Mouse (Mus musculus): ENCODE data around the gene Usp18. TPM values are rescaled to one million over a fixed set of nuclear protein-coding genes. Genes with fewer than 3 reads are reported as not detected.
A peak's percentile ranks its signal among the peaks of the same experiment; 100 is the strongest.

Gene Usp18
- 7.8 and 8.8 TPM in 2 replicates for polyA plus RNA-seq (2015; fragmentation: Nextera tagmentation; extraction: Ambion mirVana)

DNA sequence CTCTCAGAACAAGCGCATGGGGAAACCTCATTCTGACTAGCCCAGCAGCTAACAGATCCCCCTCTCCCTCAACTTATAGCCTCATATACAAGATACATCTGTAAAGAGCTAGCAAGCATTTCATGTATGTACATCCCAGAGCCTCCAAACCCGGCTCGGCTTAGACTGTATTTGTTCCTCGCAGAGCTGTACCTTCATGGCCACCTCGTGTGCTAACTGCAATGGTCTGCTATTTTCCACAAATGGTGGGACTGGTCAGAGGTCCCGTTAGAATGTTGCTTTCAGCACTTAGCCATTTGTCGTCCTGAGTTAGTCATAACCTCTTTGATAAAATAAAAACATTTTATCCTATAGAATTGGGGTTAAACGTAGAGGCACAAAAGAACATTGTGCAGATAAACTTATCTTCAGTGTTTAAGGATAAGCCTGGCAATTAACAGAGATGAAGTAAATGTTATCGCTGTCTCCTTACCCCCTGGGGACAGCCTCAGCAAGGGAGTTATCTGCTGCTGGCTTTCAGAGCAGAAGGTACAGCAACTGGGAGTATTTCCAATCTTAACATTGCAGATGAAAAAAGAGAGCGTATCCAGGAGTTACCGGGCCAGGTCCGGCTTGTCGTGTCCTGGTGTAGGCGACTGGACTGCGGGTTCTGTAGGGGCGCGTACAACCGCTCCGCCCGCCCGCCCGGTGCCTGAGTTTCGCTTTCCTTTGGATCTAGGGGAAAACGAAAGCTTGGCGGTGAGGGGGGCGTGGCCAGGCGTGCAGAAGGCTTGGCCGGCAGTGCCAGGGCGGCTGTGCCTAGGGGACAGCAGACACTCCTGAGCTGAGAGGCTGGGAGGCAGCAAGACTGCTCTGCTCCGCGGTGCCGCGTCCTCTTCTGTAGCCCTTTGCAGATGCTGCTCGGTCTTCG, at the start of gene Usp18:
Gene Usp18 (plus strand): TSS at position 780 of the 910 bp plus-strand sequence.
- Histone ChIP-seq H3K4me1 (ENCODE audit: control insufficient read depth, low read depth, low read length) (peaks cover 12% of the 10 kb centered on the region), H3K27me3 (ENCODE audit: control insufficient read depth, insufficient read depth, low read depth, low read length) (no peaks in the 10 kb centered on the region), H3K36me3 (ENCODE audit: control insufficient read depth, insufficient read depth) (no peaks in the 10 kb centered on the region), H3K4me3 (ENCODE audit: low read depth, low read length) (peak within 1 kb of the TSS; percentile 83), H3K9ac (ENCODE audit: low read depth, low read length) (peak within 1 kb of the TSS; percentile 73), H3K9me3 (replicated peaks; ENCODE audit: control insufficient read depth, low read length) (no peaks in the 10 kb centered on the region), H3K27ac (ENCODE audit: low read length) (peak within 1 kb of the TSS; percentile 84), H3K4me2 (ENCODE audit: low read depth, low read length) (peak within 1 kb of the TSS; percentile 82)
- peak; percentile 88 for ATAC-seq (ENCODE audit: low read depth)
- WGBS (ENCODE audit: insufficient replicate concordance), result 3% methylated on average over 35 of the region's 35 CpGs

DNA sequence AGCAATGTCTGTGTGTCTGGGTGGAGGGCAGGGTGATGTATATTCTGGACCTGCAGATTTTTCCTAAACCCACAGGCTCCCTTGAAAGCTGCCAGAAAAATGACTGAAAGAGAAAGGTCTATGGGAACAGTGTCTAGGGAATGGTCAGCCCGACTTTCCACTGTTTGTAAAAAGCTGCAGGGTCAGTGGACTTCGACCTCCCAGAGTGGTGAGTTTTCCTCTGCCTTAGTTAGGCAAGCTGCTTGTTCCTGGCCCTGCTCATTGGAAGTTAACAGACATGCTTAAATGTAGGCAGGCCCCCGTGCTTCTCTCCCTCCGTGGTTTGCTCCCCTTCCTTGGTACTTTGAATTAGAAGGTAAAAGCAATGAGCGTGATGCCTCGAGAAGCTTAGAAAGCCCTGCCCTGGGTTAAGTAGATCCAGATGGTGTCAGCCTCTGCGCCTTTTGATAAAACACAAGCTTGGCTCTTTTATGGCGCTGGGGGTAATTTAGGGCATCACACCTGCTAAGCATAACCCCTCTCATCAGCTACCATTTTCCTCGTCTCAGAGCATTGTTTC, 47.8 kb upstream of the Usp18 start:
- no peak overlapping the region for H3K4me2 ChIP-seq (ENCODE audit: low read depth, low read length)
- no peak overlapping the region for H3K9ac ChIP-seq (ENCODE audit: low read depth, low read length)
- WGBS (ENCODE audit: insufficient replicate concordance), result 55% methylated on average over 9 of the region's 9 CpGs
- peak overlapping the region; percentile 73 for H3K27ac ChIP-seq (ENCODE audit: low read length)
- no peak overlapping the region for H3K4me3 ChIP-seq (ENCODE audit: low read depth, low read length)
- H3K27me3 ChIP-seq (ENCODE audit: control insufficient read depth, insufficient read depth, low read depth, low read length), result no peaks in the 10 kb centered on the region
- no peaks in the 10 kb centered on the region for H3K9me3 ChIP-seq (replicated peaks; ENCODE audit: control insufficient read depth, low read length)
- H3K36me3 ChIP-seq (ENCODE audit: control insufficient read depth, insufficient read depth), result 0 out of 2 replicates have a peak, but pooled peaks cover 4% of the 10 kb centered on the region
- H3K4me1 ChIP-seq (ENCODE audit: control insufficient read depth, low read depth, low read length), result no peaks in the 10 kb centered on the region; the same call in 1 of the 2 replicates
- ATAC-seq (ENCODE audit: low read depth), result peak; percentile 78

DNA sequence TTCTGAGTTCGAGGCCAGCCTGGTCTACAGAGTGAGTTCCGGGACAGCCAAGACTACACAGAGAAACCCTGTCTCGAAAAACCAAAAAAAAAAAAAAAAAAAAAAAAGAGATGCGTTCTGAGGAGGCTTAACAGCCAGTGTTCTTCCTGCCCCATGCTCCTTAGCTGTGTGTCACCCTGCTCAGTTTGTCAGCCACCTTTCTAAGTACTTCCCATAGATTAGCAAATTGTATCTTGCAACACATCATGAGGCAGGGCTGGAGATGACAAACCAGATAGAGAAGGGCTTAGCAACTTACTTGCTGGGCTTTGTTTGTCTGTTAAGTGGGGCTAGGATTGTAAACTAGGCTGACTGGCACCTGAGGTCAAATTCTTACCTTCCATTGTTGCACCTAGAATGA, 45.2 kb upstream of the Usp18 start:
- Histone ChIP-seq H3K27me3 (ENCODE audit: control insufficient read depth, insufficient read depth, low read depth, low read length) (no peaks in the 10 kb centered on the region), H3K27ac (ENCODE audit: low read length) (no peak overlapping the region), H3K4me1 (ENCODE audit: control insufficient read depth, low read depth, low read length) (no peaks in the 10 kb centered on the region; the same call in 1 of the 2 replicates), H3K9me3 (replicated peaks; ENCODE audit: control insufficient read depth, low read length) (no peaks in the 10 kb centered on the region), H3K9ac (ENCODE audit: low read depth, low read length) (no peak overlapping the region), H3K36me3 (ENCODE audit: control insufficient read depth, insufficient read depth) (no peaks in the 10 kb centered on the region), H3K4me3 (ENCODE audit: low read depth, low read length) (no peak overlapping the region), H3K4me2 (ENCODE audit: low read depth, low read length) (no peak overlapping the region)
- 47% methylated on average over 4 of the region's 4 CpGs for WGBS (ENCODE audit: insufficient replicate concordance)
- ATAC-seq (ENCODE audit: low read depth), result no peak

DNA sequence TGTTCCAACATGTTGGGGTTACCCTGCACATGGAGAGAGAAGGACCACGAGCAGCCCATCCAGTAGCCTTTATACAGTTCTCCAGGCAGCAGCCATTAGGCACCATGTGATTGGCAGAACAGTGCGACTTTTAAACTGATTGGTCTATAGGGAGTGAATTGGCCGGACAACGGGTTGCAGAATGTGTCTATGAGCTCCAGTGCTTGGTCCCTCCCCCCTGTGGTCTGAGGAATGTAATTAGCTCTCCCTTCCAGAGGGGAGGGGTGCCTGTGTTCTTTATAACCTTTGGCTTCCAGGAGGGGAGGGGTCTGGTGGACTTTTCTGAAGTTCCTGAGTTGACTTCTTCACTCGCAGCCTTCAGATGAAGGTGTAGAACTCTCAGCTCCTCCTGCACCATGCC, 43.7 kb upstream of the Usp18 start:
- ATAC-seq (ENCODE audit: low read depth), result no peak
- Histone ChIP-seq H3K4me1 (ENCODE audit: control insufficient read depth, low read depth, low read length) (no peaks in the 10 kb centered on the region; the same call in 1 of the 2 replicates), H3K36me3 (ENCODE audit: control insufficient read depth, insufficient read depth) (no peaks in the 10 kb centered on the region), H3K27ac (ENCODE audit: low read length) (no peak overlapping the region), H3K9ac (ENCODE audit: low read depth, low read length) (no peak overlapping the region), H3K27me3 (ENCODE audit: control insufficient read depth, insufficient read depth, low read depth, low read length) (no peaks in the 10 kb centered on the region), H3K4me2 (ENCODE audit: low read depth, low read length) (no peak overlapping the region), H3K9me3 (replicated peaks; ENCODE audit: control insufficient read depth, low read length) (no peaks in the 10 kb centered on the region), H3K4me3 (ENCODE audit: low read depth, low read length) (no peak overlapping the region)
- 74% methylated on average over 5 of the region's 5 CpGs for WGBS (ENCODE audit: insufficient replicate concordance)

DNA sequence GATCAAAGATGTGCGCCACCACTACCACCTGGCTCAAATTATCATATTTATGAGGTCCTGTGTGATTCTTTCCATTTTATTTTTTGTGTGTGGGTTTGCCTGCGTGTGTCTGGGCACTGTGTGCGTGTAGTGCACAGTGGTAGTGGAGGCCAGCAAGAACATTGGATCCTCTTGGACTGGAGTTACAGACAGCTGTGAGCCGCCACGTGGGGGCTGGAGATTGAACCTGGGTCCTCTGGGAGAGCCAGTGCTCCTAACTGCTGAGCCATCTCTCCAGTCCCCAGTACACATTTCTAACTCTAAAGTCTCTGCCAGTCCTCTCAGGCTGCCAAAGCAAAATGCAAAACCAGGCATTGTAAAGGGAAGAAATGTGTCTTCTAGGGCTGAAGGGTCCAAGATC, 39.2 kb upstream of the Usp18 start:
- 69% methylated on average over 5 of the region's 5 CpGs for WGBS (ENCODE audit: insufficient replicate concordance)

DNA sequence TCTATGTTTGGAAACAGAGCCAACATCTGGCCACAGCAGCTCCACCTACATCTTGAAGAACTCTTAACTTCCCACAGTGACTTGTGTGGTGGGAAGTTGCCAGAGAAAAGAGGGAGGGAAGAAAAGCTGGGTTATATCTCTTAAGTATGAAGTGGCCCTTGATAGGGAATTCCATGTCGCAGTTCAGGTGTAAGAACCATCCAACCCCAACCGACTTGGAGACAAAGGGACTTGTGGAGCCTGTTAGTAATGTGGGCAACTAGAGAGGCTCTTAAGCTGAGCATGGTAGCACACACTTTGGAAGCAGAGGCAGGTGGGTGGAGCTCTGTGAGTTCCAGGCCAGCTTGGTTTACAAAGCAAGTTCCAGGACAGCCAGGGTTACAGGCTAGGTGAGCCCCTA, 36.1 kb upstream of the Usp18 start:
- WGBS (ENCODE audit: insufficient replicate concordance), result 62% methylated on average over 2 of the region's 2 CpGs
- H3K27me3 ChIP-seq (ENCODE audit: control insufficient read depth, insufficient read depth, low read depth, low read length), result peaks cover 19% of the 10 kb centered on the region
- H3K27ac ChIP-seq (ENCODE audit: low read length), result no peak overlapping the region
- no peaks in the 10 kb centered on the region for H3K9me3 ChIP-seq (replicated peaks; ENCODE audit: control insufficient read depth, low read length)
- no peaks in the 10 kb centered on the region for H3K36me3 ChIP-seq (ENCODE audit: control insufficient read depth, insufficient read depth)
- no peak overlapping the region for H3K9ac ChIP-seq (ENCODE audit: low read depth, low read length)
- H3K4me2 ChIP-seq (ENCODE audit: low read depth, low read length), result no peak overlapping the region
- peaks cover 7% of the 10 kb centered on the region for H3K4me1 ChIP-seq (ENCODE audit: control insufficient read depth, low read depth, low read length)
- ATAC-seq (ENCODE audit: low read depth), result no peak
- H3K4me3 ChIP-seq (ENCODE audit: low read depth, low read length), result no peak overlapping the region

More for the DNA sequence above, 39.2 kb upstream of the Usp18 start:
- Histone ChIP-seq H3K4me2 (ENCODE audit: low read depth, low read length) (no peak overlapping the region), H3K36me3 (ENCODE audit: control insufficient read depth, insufficient read depth) (no peaks in the 10 kb centered on the region), H3K27ac (ENCODE audit: low read length) (no peak overlapping the region), H3K4me3 (ENCODE audit: low read depth, low read length) (no peak overlapping the region), H3K4me1 (ENCODE audit: control insufficient read depth, low read depth, low read length) (peaks cover 7% of the 10 kb centered on the region), H3K9ac (ENCODE audit: low read depth, low read length) (no peak overlapping the region), H3K27me3 (ENCODE audit: control insufficient read depth, insufficient read depth, low read depth, low read length) (peaks cover 19% of the 10 kb centered on the region), H3K9me3 (replicated peaks; ENCODE audit: control insufficient read depth, low read length) (no peaks in the 10 kb centered on the region)
- ATAC-seq (ENCODE audit: low read depth), result no peak

DNA sequence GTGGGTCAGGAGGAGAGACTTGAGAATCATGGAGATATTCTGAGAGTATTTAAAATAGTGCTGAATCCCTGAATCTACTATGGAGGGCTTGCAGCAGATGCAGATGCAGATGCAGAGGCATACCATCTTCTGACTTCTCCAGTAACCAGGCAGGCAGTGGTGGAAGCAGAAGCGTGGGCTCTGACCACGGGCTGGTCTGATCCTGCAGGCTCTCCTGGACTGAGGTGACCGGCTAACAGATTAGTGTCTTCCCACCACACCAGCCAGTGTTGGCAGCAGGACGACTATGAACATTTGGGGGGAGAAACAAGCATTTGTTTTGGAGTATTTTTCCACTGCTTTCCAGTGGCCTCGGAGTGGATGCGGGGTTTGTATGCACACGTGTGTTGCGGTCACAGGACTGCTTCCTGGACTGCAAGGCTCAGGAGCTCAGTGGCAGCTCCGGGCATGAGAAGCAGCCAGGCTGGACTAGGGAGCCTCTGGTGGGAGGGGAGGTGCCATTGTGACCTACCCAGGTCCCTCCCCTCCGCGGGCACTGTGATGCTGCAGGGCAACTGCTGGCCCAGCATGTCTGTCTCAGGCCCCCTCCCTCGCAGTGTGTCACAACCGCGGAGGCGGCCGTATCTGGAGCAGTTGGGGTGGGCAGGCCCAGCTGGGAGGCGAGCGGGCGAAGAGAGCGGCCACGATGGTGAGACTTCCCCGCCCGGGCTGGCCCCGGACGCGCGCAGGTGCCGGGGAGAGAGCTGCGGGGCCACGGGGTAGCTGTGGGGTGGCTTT, 35.4 kb upstream of the Usp18 start, which contains the start of gene Tuba8:
Gene Tuba8 (plus strand): TSS at position 548 of the 777 bp plus-strand sequence.
- no peaks in the 10 kb centered on the region for H3K9me3 ChIP-seq (replicated peaks; ENCODE audit: control insufficient read depth, low read length)
- peak within 1 kb of the TSS; percentile 56 for H3K4me3 ChIP-seq (ENCODE audit: low read depth, low read length)
- peak; percentile 74 for ATAC-seq (ENCODE audit: low read depth)
- H3K4me1 ChIP-seq (ENCODE audit: control insufficient read depth, low read depth, low read length), result peaks cover 7% of the 10 kb centered on the region
- H3K36me3 ChIP-seq (ENCODE audit: control insufficient read depth, insufficient read depth), result no peaks in the 10 kb centered on the region
- peak within 1 kb of the TSS; percentile 59 for H3K4me2 ChIP-seq (ENCODE audit: low read depth, low read length)
- H3K9ac ChIP-seq (ENCODE audit: low read depth, low read length), result peak within 1 kb of the TSS; percentile 15; the same call in 1 of the 2 replicates
- H3K27ac ChIP-seq (ENCODE audit: low read length), result no peak within 1 kb of the TSS
- 3% methylated on average over 30 of the region's 30 CpGs for whole genome bisulfite sequencing (ENCODE audit: insufficient replicate concordance)
- H3K27me3 ChIP-seq (ENCODE audit: control insufficient read depth, insufficient read depth, low read depth, low read length), result peaks cover 19% of the 10 kb centered on the region

DNA sequence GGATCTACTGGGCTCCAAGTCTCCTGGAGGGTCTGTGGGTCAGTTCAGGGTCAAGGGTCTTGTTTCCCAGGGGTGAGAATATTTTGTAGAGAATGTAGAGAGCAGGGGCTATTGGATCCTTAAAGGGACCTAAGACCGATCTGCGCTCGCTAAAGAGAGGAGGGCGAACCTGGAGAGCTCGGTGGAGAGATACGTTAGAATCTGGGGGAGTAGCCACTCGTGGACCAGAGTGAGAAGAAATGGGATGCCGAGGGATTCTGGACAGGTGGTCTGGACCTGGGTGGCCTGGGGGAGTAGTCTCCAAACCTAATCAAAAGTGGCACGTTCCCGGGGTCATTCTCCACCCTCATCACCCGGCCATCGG, 34.8 kb upstream of the Usp18 start:
- Histone ChIP-seq H3K9me3 (replicated peaks; ENCODE audit: control insufficient read depth, low read length) (no peaks in the 10 kb centered on the region), H3K27me3 (ENCODE audit: control insufficient read depth, insufficient read depth, low read depth, low read length) (peaks cover 19% of the 10 kb centered on the region), H3K4me1 (ENCODE audit: control insufficient read depth, low read depth, low read length) (peaks cover 7% of the 10 kb centered on the region), H3K4me3 (ENCODE audit: low read depth, low read length) (peak overlapping the region; percentile 56), H3K9ac (ENCODE audit: low read depth, low read length) (peak overlapping the region; percentile 15; the same call in 1 of the 2 replicates), H3K36me3 (ENCODE audit: control insufficient read depth, insufficient read depth) (no peaks in the 10 kb centered on the region), H3K4me2 (ENCODE audit: low read depth, low read length) (peak overlapping the region; percentile 59), H3K27ac (ENCODE audit: low read length) (no peak overlapping the region)
- no peak for ATAC-seq (ENCODE audit: low read depth)
- 2% methylated on average over 12 of the region's 12 CpGs for WGBS (ENCODE audit: insufficient replicate concordance)
